Mouse (Mus musculus) MEL (cell line): ENCODE results near the gene Rhobtb1.

Experiments
- CHD1 ChIP-seq: IDR thresholded peaks from 2 replicates; pipeline ENCODE4 v1.6.1; 2012; ENCODE audit warnings: low read depth, mild to moderate bottlenecking, inconsistent platforms, low read length, improper control_type of control experiment
- CHD2 ChIP-seq: IDR thresholded peaks from 2 replicates; pipeline ENCODE4 v1.6.1; 2011; ENCODE audit warnings: low read length, improper control_type of control experiment
- CTCF ChIP-seq, 3 experiments: IDR thresholded peaks in 2 of 3; conservative IDR thresholded peaks in 1 of 3; 2 replicates each; pipeline ENCODE4 v1.5.1; 2011 to 2012; ENCODE audit warnings: low read length in 3 of 3, low read depth in 2 of 3, mild to moderate bottlenecking in 2 of 3, improper control_type of control experiment in 1 of 3, inconsistent platforms in 1 of 3, mixed read lengths in 1 of 3, moderate library complexity in 1 of 3; ENCODE audit not compliant: control insufficient read depth in 1 of 3, insufficient read depth in 1 of 3, poor library complexity in 1 of 3, severe bottlenecking in 1 of 3
- EP300 ChIP-seq, 2 experiments: IDR thresholded peaks; 2 replicates each; pipeline ENCODE4 v1.6.1; 2011; ENCODE audit warnings: improper control_type of control experiment in 2 of 2, low read length in 2 of 2, low read depth in 1 of 2, mild to moderate bottlenecking in 1 of 2
- ETS1 ChIP-seq: IDR thresholded peaks from 2 replicates; pipeline ENCODE4 v1.6.1; 2012; ENCODE audit warnings: low read depth, mild to moderate bottlenecking, inconsistent platforms, low read length, improper control_type of control experiment, moderate library complexity
- MAX ChIP-seq: IDR thresholded peaks from 2 replicates; pipeline ENCODE4 v1.6.1; 2011; ENCODE audit warnings: low read length, improper control_type of control experiment
- POLR2A ChIP-seq, 2 experiments: IDR thresholded peaks; 2 replicates each; pipeline ENCODE4 v1.6.1; 2011 to 2012; ENCODE audit warnings: low read length in 2 of 2, mild to moderate bottlenecking in 2 of 2, control low read depth in 1 of 2, improper control_type of control experiment in 1 of 2, low read depth in 1 of 2, moderate library complexity in 1 of 2; ENCODE audit not compliant: control insufficient read depth in 1 of 2, insufficient read depth in 1 of 2, poor library complexity in 1 of 2
- POLR2AphosphoS2 ChIP-seq: IDR thresholded peaks from 2 replicates; pipeline ENCODE4 v1.6.1; 2011; ENCODE audit warnings: low read length, improper control_type of control experiment
- ZNF384 ChIP-seq: IDR thresholded peaks from 2 replicates; pipeline ENCODE4 v1.6.1; 2012; ENCODE audit warnings: low read depth, mild to moderate bottlenecking, inconsistent platforms, low read length, improper control_type of control experiment

DNA sequence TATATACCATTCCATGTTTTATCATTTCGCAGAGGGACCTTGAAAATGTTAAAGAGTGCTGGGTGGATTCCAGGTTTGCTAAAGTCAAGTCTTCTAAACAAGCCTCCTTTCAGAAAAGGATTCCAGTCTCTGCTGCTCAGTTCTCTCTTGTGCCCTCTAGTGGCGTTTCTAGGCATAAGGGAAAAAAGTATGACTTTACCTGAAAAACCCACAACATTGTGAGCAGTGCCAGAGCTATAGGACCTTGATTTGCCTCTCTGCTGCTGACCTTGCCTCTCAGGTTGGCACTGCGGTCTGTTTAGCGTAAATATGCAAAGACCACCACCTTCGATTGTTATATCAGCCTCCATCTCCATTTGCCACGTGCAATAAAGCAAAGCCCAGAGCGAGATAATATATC lies 13.9 kb downstream of the Rhobtb1 start:
- TF ChIP-seq EP300 (IDR thresholded peaks at IDR 0.05; ENCODE audit: low read depth in 1 of 2, low read length in 2 of 2) (no peak), CTCF (IDR thresholded peaks at IDR 0.05 in 2 of 3, conservative IDR thresholded peaks at IDR 0.05 in 1 of 3; ENCODE audit: control insufficient read depth in 1 of 3, insufficient read depth in 1 of 3, low read depth in 2 of 3, low read length in 3 of 3, poor library complexity in 1 of 3, severe bottlenecking in 1 of 3) (peak; percentile 5 to 45 (median 43); a peak in 5 of 6 replicates), ZNF384 (no peak), CHD2 (no peak), CHD1 (no peak), POLR2A (IDR thresholded peaks at IDR 0.05; ENCODE audit: control insufficient read depth in 1 of 2, insufficient read depth in 1 of 2, low read depth in 1 of 2, low read length in 2 of 2, poor library complexity in 1 of 2) (no peak), ETS1 (no peak), POLR2AphosphoS2 (no peak), MAX (no peak)
